Mouse (Mus musculus): ENCODE results near the gene Zfp36l2.
"Not testable (repeated sequence)": the region's sequence is repeated elsewhere in the genome, so short reads cannot be mapped to it uniquely, and the experiment has no call there.

Zfp36l2 gene

DNA sequence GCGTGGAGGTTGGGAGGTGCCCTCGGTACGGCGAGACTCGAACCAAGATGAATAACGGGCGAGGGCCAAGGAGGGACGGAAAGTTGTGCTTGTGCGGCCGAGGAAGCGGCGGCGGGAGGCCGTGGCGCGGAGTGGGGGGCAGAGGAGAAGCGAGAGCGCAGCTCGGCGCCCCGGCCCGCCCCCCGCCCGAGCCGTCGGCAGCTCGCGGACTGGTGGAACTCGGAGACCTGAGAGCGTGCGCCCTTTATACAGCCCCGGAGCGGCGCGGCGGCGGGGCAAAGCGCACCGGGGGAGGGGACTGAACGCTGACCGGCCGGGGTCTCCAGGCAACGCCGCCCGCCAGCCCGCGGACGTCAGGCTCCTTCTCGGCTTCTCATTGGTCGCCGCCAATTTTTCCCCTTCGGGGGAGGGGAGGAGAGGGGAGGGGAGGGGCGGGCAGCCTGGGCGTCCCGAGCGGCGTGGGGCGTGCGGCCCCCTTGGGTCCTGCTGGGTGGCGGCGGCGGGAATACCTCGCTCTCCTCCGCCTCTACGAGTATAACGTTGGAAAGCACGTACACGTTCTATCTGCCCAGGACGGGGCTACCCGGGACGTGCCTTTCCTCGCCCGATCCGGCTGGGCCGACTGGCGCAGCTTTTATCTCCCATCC, at the start of gene Zfp36l2:
Zfp36l2 (minus strand) TSS at position 221 of the 647 bp plus-strand sequence.
- DNase-seq (ENCODE audit: low read depth, low spot score) = peak; percentile 94

DNA sequence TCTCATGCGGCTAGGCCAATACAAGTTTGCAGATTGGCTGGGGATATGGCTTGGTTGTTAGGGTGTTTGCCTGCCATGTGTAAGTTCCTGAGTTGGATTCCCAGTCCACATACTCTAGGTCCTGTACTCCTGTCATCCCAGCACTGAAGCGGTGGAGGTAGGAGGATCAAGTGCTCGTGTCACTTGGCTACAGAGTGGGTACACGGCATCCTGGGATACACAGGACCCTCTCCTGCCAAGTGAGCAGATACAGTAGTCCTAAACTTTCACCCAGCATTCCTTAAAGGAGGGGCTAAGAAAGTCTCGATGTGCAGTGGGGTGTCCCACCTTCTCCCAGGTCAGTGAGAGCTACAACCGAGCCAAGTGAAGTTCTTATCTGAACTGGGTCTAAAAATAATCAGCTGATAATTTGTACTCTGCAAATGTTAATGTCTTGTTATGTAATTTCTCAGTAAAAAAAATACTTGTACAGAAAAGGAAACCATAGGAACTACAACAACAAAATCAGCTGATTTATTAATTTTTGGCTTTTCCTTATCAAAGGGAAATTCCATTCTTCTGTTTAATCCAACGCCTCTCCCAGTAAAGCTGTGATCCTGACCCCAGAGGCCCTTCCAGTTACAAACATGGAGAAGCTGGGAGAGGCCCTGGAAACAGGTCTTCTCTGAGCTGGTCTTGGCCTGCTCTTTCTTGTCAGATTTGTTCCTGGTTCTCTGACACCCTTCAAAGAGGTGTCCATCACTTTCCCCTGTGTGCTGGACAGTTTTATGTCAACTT, 49.2 kb upstream of the Zfp36l2 start:
- DNase-seq (ENCODE audit: low read depth, low spot score) = no peak

DNA sequence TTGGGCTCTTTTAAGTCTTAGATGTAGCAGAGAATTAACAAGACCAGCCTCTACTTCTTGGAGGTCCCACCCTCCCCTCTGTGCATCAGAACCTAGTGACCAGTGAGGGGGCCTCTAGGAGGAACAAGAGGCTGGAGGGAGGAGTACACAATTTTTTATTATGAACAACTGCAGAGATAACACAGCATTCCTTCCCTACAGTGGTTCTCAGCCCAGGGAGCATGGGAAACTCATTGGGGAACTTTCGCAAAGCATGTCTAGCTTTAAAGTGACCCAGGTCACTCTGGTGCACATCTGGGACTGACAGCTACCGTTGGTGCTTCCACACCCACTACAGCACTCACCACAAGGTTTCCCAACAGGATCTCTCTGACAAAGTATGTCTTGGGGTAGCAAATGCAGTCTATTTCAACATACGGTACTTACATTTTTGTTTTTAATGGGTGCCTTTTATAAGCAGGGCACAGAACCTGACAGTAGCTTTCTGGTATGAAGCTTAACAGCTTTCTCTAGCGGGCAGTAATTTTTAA, 47.7 kb upstream of the Zfp36l2 start:
- DNase-seq (ENCODE audit: low read depth, low spot score) = peak; percentile 12

DNA sequence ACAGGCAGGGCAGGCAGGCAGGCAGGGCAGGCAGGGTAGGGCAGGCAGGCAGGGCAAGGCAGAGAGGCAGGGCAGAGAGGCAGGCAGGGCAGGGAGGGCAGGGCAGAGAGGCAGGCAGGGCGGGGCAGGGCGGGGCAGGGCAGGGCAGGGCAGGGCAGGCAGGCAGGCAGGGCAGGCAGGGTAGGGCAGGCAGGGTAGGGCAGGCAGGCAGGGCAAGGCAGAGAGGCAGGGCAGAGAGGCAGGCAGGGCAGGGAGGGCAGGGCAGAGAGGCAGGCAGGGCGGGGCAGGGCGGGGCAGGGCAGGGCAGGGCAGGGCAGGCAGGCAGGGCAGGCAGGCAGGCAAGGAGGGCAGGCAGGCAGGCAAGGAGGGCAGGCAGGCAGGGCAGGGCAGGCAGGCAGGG, 47.0 kb upstream of the Zfp36l2 start:
- not testable (repeated sequence) for DNase-seq (ENCODE audit: low read depth, low spot score)

DNA sequence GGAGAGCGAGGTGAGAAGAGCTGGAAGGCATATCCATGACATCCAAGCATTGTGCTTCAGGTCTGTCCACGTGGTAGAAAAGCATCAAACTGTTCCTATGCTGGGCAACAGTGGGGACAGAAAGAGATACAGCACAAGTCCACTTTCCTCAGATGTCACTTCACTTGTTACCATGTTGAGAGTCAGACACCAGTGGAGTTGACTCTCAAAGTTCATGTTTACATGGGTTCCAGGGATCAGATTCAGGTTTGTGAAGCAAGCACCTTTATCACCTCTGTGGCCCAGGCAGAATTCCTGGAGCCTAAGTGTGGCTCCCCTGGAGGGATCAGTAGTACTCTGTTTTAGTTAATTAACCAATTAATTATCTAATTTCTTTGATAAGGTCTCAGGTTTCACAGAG, 46.0 kb upstream of the Zfp36l2 start:
- no peak for DNase-seq (ENCODE audit: low read depth, low spot score)

DNA sequence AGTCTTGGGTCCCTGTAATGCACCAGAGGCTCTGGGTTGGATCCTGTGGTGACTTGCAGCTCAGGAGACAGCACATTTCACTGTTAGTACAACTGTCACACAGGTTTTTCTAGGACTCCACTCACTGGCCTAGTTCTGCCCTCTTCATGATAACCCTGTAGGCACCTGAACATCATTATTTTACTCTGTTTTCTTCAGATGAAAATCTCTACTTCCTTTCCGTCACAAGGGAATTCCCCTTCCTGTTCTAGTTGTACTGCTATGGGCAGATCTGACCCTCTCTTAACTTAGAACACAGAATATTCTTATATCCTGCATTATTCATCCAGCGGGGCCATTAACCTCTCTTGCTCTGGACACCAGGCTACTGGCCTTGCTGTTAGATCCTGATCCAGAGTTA, 43.6 kb upstream of the Zfp36l2 start:
- DNase-seq (ENCODE audit: low read depth, low spot score) = no peak

DNA sequence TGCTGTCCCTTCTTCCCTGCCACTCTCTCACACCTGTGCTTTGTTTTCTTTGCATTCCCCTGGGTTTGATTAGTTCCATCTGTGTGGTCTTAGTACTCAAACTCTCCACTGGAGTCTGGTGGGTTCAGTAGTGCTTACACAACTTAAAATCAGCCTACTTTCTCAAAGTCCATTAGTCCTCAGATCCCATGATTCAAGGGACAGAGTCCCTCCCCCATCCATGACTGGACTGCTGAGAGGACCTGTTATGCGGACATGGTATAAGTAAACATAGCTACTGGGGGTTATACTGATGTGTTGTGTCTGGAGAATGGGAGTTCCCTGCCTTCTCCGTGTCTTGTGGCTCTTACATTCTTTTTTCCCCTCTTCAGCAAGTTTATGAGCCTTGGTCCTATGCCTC, 40.5 kb upstream of the Zfp36l2 start:
- no peak for DNase-seq (ENCODE audit: low read depth, low spot score)

DNA sequence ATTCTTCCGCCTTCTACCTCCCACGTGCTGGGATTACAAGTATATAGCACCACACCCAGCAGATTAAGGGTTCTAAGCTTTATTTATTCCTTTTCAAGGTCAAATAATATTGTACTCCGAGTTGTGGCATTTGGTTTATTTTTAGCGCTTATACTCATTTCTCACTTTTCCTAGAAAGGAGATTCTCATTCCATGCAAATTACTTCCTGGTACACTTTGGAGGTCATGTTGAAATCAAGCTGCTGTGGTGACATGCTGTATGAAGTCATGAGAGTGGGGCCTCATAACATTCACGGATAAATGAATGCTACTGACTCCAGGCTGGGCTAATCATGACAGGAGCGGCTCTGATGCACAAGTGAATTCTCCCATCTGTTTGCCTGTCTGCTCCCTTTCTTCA, 38.9 kb upstream of the Zfp36l2 start:
- no peak for DNase-seq (ENCODE audit: low read depth, low spot score)

DNA sequence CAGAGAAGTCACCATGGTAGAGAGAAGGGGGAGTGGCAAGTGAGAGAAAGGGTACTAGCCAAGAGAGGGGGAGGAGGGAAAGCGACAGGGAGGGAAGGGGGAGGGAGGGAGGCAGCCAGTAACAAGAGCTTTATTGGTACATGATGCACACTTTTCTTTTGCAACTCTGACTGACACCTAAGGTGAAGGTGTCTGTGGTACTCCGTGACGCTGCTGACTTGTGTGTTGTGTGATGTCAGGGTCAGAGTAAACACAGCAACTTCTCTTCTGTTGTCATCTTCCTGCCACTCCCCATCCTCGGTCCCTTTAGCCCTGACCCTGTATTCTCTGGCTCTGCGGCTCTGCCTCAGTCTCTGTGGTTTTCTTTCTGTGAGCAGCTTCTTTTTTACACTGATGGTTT, 38.5 kb upstream of the Zfp36l2 start:
- DNase-seq (ENCODE audit: low read depth, low spot score) = no peak

DNA sequence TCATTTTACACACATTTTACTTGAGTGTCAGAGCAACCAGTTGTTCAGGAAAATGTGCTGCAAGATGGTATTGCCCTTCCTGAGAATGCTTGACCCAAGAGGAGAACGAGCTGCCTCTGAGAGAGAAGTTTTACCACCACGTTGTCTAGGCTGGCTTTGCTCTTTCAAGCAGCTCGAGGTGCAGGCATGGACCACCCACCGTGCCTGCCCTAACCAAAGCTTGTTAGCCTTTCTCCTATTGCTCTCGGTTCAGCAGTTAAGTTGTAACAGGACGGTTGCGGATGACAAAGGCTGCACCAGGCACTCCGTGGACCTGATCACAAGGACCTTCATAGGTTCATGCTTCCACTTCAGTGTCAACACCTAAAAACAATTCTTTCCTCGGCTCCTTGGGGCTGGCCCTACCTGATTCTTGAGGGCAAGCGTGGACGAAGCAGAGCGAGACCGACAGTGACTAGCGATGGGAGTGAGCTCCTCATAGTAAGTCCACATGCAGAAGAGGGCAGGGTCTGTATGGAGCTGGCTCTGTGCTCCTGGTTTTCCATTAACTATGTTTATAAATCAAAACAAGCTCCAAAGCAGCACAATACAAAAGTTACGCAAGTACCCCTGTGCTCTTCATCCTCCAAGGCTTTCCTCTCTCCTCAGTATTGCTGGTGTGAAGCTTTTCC, 36.6 kb upstream of the Zfp36l2 start:
- no peak for DNase-seq (ENCODE audit: low read depth, low spot score)

DNA sequence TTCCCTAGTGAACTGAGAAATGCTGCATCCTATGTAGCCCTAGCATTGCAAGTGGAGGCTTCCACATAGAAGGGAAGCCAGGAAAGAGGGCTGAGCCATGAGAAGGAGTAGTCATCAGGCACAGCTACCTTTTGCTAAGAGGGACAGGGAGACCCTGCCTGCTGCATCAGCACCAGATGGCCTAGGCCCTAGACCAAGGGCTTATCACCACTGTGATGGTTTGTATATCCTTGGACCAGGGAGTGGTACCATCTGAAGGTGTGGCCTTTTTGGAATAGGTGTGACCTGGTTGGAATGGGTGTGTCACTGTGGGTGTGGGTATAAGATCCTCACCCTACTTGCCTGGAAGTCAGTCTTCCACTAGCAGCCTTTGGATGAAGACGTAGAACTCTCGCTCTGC, 31.1 kb upstream of the Zfp36l2 start:
- DNase-seq (ENCODE audit: low read depth, low spot score) = not testable (repeated sequence)

DNA sequence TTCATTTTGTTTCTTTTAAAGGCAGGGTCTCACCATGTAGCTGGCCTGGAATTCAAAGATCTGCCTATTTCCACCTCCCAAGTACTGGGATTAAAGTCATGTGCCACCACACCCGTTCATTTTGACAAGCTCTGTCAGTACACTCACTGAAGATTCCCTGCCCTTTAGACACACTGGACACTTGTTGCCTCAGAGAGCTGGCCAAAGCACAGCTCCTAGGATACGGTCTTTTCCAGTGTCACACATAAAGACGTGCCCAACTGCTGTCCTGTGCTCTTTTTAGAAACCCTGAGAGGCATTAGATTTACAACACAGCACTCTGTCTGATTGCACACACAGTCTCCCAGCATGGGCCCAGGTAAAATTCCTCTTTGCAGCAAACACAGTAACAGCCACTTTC, 29.9 kb upstream of the Zfp36l2 start:
- no peak for DNase-seq (ENCODE audit: low read depth, low spot score)

DNA sequence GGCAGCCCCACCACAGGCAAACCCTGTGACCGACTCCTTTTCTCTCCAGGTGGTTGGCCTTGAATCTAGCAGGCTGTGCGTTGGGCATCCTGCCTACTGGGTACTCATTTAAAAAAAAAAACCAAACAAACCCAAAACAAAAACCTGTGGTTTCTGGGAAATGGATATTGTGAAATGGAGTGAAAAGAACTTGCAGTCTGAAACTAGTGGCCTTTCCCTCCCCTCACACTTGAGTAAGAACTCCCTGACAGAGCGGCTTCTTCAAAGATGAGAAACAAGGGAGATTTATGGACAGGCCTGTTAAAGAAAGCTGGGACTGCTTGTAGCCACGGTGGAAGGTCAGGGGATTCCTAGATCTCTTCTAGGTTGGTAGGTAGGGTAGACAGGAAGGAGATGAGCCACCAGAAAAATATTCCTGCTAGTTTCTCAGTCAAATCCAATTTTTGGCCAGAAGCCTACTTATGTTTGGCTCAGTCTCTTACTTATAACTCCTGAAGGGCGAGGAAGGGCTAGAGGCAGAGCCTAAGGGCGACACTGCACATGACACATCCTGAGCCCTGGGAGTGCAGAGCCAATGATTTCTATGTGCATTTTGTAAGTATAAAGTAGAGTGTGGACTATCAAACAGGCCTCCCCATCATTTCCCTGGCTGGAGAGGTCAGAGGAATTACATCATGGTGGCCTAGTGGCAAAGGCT, 27.7 kb upstream of the Zfp36l2 start:
- peak; percentile 87 for DNase-seq (ENCODE audit: low read depth, low spot score)

DNA sequence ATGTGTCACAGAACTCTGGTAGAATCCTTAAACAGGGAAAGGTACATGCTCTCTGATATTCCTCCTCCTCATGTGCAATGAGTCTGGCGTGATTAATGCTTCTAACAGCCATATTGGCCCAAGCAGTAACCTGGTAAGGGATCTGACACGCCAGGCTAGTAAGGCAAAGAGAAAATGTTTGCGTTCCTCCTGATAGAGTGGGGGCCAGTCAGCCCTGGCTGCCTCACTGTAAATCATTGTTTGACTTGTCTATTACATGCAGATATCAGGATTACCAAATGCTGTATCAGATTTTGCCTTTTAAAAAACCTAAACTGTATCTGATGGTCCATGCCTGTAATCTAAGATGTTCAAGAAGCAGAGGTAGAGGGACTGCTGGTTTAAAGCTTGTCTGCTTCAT, 25.7 kb upstream of the Zfp36l2 start:
- no peak for DNase-seq (ENCODE audit: low read depth, low spot score)

DNA sequence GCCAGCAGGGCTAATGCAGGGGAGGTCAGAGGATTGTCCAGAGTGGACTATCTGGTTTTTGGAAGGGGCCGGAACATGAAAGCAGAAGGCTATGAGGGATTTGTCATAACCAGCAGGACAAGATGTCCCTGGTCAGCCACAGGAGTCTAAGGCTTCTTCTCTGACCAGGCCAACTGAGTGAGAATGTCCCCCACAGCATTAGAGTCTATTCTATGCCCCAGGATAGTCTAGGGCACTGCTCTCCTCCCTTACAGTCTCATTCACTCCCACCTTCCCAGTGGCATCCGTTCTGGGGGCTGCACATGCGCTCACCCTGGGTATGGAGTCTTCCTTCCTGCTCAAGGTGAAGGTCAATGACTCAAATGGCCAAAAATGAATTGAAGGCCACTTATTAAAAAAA, 19.9 kb upstream of the Zfp36l2 start:
- DNase-seq (ENCODE audit: low read depth, low spot score) = no peak

DNA sequence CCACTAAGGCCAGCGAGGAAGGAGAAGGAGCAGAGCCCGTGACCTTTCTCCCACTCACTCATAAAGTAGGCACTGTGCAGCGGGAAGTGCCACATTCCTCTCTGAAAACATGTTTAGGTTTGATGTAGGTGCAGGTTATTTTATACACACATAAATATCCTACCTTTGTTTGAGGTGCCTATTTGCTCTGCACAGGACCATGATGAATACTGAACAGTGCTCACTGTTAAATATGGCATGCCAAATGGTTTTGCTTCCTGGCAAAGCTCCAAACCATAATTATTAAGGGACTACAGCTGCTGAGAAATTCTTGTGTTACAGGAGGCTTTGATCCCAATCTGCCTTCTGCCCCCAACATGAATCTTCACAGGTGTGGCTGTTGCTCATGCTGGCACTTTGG, 18.5 kb upstream of the Zfp36l2 start:
- DNase-seq (ENCODE audit: low read depth, low spot score) = no peak

DNA sequence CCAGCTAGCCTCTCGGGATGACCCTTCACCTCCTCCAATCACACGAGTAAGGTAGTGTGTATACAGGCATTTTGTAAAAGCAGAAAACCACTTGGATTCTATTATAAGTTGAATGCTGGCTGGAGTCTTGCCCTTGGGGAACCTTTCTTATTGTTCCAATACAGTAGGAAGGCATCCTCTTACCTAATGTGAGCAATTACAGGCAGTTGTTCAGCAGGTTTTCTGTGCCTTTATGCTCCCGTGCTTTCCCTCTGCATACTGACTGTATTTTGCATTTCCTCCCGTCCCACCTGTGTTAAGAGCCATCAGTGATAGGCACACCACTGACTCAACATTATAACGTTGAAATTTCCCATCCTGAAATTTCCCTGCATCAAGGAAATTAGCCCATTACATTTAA, 17.2 kb upstream of the Zfp36l2 start:
- DNase-seq (ENCODE audit: low read depth, low spot score) = no peak

DNA sequence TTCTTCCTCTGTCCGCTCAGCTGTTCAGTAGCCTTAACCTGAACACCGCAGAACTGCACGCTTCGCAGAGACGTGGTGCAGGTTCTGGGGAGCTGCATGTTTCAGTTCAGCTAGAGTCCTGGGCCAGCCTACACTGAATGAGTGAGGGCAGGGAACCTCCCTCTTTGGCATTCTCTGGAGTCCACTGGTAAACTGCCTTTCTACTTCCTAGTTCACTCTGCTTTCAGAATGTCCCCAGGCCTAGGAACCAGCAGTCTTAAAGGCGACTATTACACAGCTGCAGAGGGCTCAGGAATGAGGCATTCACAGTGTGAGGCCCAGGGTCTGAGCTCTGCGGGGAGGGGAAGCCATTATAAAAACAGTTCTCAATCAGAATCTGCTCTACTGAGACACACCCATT, 15.6 kb upstream of the Zfp36l2 start:
- no peak for DNase-seq (ENCODE audit: low read depth, low spot score)

DNA sequence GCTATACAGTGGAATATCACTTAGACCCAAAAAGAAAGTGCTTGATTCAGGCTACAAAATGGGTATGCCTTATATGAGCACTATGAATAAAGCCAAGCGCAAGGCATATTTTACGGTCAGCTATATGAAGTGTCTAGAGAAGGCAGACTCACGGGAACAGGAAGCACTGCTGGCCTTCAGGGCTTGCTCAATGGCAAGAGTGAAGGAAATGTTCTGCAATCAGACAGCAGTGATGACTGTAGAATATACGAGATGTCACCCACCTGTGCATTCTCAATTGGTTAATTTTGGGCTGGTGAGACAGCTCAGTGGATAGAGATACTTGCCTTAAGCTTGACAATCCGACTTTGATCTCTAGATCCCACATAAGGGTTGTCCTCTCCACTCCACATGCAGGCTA, 13.4 kb upstream of the Zfp36l2 start:
- DNase-seq (ENCODE audit: low read depth, low spot score) = no peak

DNA sequence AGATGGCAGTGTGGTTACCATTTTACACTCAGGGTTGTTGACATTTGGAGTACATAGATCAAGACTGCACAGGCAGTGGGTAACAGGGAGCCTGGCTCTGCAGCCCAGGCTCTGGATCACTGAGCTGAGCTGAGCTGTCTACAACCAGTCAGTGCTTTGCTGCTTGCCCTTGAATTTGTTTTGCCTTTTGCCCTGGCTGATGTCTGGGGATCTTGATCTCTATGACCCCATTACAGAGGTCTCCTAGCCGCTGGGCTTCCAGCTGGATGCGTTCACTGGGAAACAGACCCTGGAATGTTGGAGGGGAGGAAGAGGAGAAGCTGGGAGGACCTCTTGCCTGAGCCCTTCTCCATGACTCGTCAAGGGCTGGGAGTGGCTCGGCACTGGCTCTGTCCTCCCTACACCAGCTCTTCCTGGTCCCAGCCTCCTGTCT, 10.2 kb upstream of the Zfp36l2 start:
- no peak for DNase-seq (ENCODE audit: low read depth, low spot score)

DNA sequence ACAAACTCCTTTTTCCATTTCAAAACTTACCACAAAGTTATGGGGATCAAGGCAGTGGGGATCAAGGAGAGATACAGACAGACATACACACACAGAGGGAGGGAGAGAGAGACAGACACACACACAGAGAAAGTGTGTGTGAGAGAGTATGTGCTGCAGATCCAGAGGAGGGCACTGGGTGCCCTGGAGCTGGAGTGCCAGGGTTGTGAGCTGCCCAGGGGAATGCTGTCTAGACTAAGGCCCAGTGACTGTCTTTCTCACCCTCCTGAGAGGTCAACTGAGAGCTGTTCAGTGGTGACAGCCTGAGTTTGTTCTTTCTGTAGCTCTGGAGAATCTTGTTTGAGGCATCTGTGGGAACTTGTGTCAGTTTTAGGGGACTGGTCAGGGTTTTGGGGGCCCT, 8.6 kb upstream of the Zfp36l2 start:
- peak; percentile 60 for DNase-seq (ENCODE audit: low read depth, low spot score)

DNA sequence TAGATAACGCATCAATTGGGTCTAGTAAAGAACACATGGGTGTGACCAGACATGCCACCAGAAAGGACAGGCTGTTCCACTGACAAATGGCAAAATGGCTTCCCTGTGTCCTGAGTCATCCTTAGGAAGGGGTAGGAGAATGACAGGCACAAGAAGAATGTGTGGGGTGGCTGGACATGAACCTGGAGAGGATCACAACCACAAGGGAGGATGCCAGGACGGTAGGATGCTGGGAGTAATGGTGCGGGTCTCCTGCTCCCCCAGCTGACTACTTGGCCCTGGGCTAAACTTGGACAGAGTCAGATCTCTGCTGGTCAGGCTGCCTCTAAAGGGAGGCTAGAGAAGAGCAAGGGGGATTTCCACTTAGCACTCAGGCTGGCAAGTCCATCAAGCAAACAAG, 8.1 kb upstream of the Zfp36l2 start:
- DNase-seq (ENCODE audit: low read depth, low spot score) = peak; percentile 84
